Mouse (Mus musculus) liver, postnatal 0 days (tissue): ENCODE data around the gene Cd80.

Source experiments
- CTCF ChIP-seq: sonication (generic); IDR thresholded peaks from 2 replicates; pipeline ENCODE4 v1.5.1; 2016; ENCODE audit warnings: antibody characterized with exemption, low read depth
- EP300 ChIP-seq: IDR thresholded peaks from 2 replicates; pipeline ENCODE4 v1.6.1; 2016; ENCODE audit warnings: antibody characterized with exemption, low read depth, mild to moderate bottlenecking

DNA sequence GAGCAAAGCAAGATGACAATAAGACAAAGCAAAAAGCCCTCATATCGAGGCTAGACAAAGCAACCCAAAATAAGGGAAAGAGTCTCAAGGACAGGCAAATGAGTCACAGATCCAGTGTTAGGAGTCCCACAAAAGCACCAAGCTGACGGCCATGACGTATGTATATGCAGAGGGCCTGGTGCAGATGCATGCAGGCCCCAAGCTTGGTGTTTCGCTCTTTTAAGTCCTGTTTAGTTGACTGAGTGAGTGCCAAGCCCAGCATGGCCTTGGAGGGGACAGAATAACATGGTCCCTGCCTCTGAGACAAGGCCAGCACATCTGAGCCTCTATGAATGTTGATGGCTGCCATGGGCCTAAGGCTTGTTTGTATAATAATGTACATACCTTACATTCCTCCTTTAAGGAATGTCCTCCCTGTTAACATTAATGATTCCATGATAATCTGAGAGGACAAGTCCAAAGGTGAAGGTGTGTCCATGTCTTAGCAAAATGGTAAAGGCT lies 21.0 kb upstream of the Cd80 start:
- TF ChIP-seq CTCF (no peak), EP300 (no peak)
